Comparison of ENCODE assay signal across 25 mouse cellular contexts in the genomic region with DNA sequence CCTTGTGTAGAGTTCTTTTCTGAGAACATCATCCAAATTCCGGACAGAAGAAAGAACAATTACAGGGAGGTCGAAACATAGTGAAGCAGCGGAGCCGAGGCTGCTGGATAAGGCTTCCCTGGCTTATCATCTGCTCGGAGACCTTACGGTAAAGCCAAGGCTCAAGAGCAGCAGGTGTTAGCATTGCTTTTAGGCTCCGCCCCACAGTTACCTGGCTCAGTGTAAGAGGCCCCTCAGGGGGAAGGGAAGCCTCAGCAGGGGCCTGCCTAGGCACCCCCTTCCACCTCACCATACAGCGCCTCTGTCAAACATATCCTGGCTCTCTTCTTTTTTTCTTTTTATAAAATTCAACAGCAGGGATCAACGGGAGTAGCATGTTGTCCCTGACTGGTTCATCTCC. TPM values are rescaled to one million over a fixed set of nuclear protein-coding genes. Genes with fewer than 3 reads are reported as not detected.
A peak's percentile ranks its signal among the peaks of the same experiment; 100 is the strongest.
DNase-seq lines count a peak whose midpoint lies in the region; ATAC-seq and TF ChIP-seq lines count a peak whose summit lies in the region.
"Had no signal": no experiment of that assay in that cellular context is flagged by ENCODE, and none has a peak within 500 bp of the region (broad histone marks: within the 10 kb centered on the region; RNA-seq: fewer than 3 reads in every experiment).

No protein-coding gene starts in this region.

- H3K4me1 ChIP-seq in embryonic facial prominence, embryonic 11.5 days (ENCODE audit: control insufficient read depth, insufficient read depth, low read length): no peaks in the 10 kb centered on the region
- H3K4me1 ChIP-seq in intestine, embryonic 16.5 days (ENCODE audit: control insufficient read depth, insufficient read depth, low read length): no peaks in the 10 kb centered on the region
- H3K4me1 ChIP-seq in cerebellum, adult 2 months (ENCODE audit: control insufficient read depth, insufficient read depth, low read length): peaks cover 9% of the 10 kb centered on the region
- H3K4me1 ChIP-seq: heart, embryonic 10.5 days had no signal

- WGBS in embryonic facial prominence, embryonic 11.5 days: 10% methylated on average over 9 of the region's 9 CpGs
- 16% methylated on average over 9 of the region's 9 CpGs for WGBS in intestine, embryonic 16.5 days
- WGBS in cerebellum, adult 2 months: 25% methylated on average over 9 of the region's 9 CpGs

- TF ChIP-seq CTCF in cerebellum, adult 2 months (IDR thresholded peaks at IDR 0.05; ENCODE audit: borderline replicate concordance, insufficient read depth, low read depth, low read length): no peak

- peaks cover 10% of the 10 kb centered on the region; the same call in 1 of the 2 replicates for H3K27me3 ChIP-seq in embryonic facial prominence, embryonic 11.5 days (ENCODE audit: control insufficient read depth, insufficient read depth, low read length)
- H3K27me3 ChIP-seq in intestine, embryonic 16.5 days (replicated peaks; ENCODE audit: control insufficient read depth, insufficient read depth, low read length): peaks cover 3% of the 10 kb centered on the region; the same call in 1 of the 2 replicates
- no peaks in the 10 kb centered on the region for H3K27me3 ChIP-seq in cerebellum, adult 2 months (ENCODE audit: control insufficient read depth, insufficient read depth, low read length)

- no peak for TF ChIP-seq POLR2A in cerebellum, adult 2 months (IDR thresholded peaks at IDR 0.05; ENCODE audit: borderline replicate concordance, insufficient read depth, low read length)

- H3K27ac ChIP-seq in embryonic facial prominence, embryonic 11.5 days (replicated peaks; ENCODE audit: low read depth, low read length): no peak overlapping the region
- H3K27ac ChIP-seq in intestine, embryonic 16.5 days (ENCODE audit: low read length): no peak overlapping the region
- H3K27ac ChIP-seq in cerebellum, adult 2 months (ENCODE audit: insufficient read depth, low read length): no peak overlapping the region
- H3K27ac ChIP-seq: forebrain, embryonic 12.5 days; heart, embryonic 10.5 days; hindbrain, embryonic 12.5 days had no signal

- H3K4me2 ChIP-seq in embryonic facial prominence, embryonic 11.5 days (ENCODE audit: low read depth, low read length): no peak overlapping the region
- H3K4me2 ChIP-seq in intestine, embryonic 16.5 days (ENCODE audit: low read depth, low read length): 0 out of 2 replicates have a peak overlapping the region, but pooled peaks have one; percentile 4
- H3K4me2 ChIP-seq: forebrain, embryonic 12.5 days; hindbrain, embryonic 12.5 days had no signal

- no peak overlapping the region for H3K4me3 ChIP-seq in embryonic facial prominence, embryonic 11.5 days (ENCODE audit: low read depth, low read length)
- no peak overlapping the region for H3K4me3 ChIP-seq in intestine, embryonic 16.5 days (ENCODE audit: low read length)
- no peak overlapping the region for H3K4me3 ChIP-seq in cerebellum, adult 2 months (replicated peaks; ENCODE audit: insufficient read depth, low read depth, low read length)
- H3K4me3 ChIP-seq: forebrain, embryonic 12.5 days; heart, embryonic 10.5 days; hindbrain, embryonic 12.5 days had no signal

- H3K9ac ChIP-seq in embryonic facial prominence, embryonic 11.5 days (replicated peaks; ENCODE audit: low read length): no peak overlapping the region
- H3K9ac ChIP-seq in intestine, embryonic 16.5 days (ENCODE audit: low read depth, low read length): no peak overlapping the region
- H3K9ac ChIP-seq: forebrain, embryonic 12.5 days; hindbrain, embryonic 12.5 days had no signal

- DNase-seq in embryo, embryonic 11 days: peak; percentile 7
- no peak for DNase-seq in embryo, embryonic 9.5 days (ENCODE audit: extremely low spot score)
- DNase-seq in ES-CJ7 (ENCODE audit: low read depth, low spot score): peak; percentile 45
- DNase-seq in embryonic facial prominence, embryonic 11.5 days (ENCODE audit: low spot score): peak; percentile 3
- DNase-seq in ovary, postnatal 14 days (ENCODE audit: low spot score): no peak
- no peak for DNase-seq in cerebellum, adult 2 months
- DNase-seq in spleen, postnatal 10 days (ENCODE audit: low spot score in 2 of 2): no peak
- DNase-seq: adrenal gland, postnatal 25 days; B cell, adult 2 months; cerebellum, adult 18-20 months; cerebellum, postnatal 10 days; gastrocnemius, postnatal 10 days; heart, adult 18-20 months; heart, postnatal 10 days; heart, postnatal 4 days had no signal

- H3K36me3 ChIP-seq in embryonic facial prominence, embryonic 11.5 days (replicated peaks; ENCODE audit: control insufficient read depth, insufficient read depth, low read depth, low read length): no peaks in the 10 kb centered on the region
- no peaks in the 10 kb centered on the region for H3K36me3 ChIP-seq in intestine, embryonic 16.5 days (ENCODE audit: control insufficient read depth, insufficient read depth, low read length)
- H3K36me3 ChIP-seq: forebrain, embryonic 12.5 days; heart, embryonic 10.5 days; hindbrain, embryonic 12.5 days had no signal

- no peak for ATAC-seq in embryonic facial prominence, embryonic 11.5 days (replicated peaks; ENCODE audit: insufficient number of reproducible peaks, low FRiP score, low TSS enrichment, low read depth)
- ATAC-seq in intestine, embryonic 16.5 days: peak; percentile 58; the same call in 1 of the 2 replicates
- ATAC-seq: CD4-positive, CD25-positive, alpha-beta regulatory T cell, adult 4 months; hindbrain, embryonic 16.5 days; inflammation-experienced regulatory T-cells, adult 6 months had no signal

- H3K9me3 ChIP-seq in embryonic facial prominence, embryonic 11.5 days (replicated peaks; ENCODE audit: control insufficient read depth, low read length): no peaks in the 10 kb centered on the region
- H3K9me3 ChIP-seq in intestine, embryonic 16.5 days (ENCODE audit: control insufficient read depth, low read length): no peaks in the 10 kb centered on the region
- H3K9me3 ChIP-seq: forebrain, embryonic 12.5 days; heart, embryonic 10.5 days; hindbrain, embryonic 12.5 days had no signal

RNA-seq across cellular contexts. Expression of a gene that starts 3.0 kb away (rescaled TPM):
- polyA plus RNA-seq in embryonic facial prominence, embryonic 11.5 days (2014; fragmentation: Nextera tagmentation; extraction: Ambion mirVana): 0.14 TPM in 1 of 2 replicates, not detected in the other
- 7.5 and 7.9 TPM in 2 replicates for polyA plus RNA-seq in intestine, embryonic 16.5 days (2015; fragmentation: Nextera tagmentation; extraction: Ambion mirVana)
- polyA plus RNA-seq in cerebellum, adult 2 months (2012; rRNA removed): 0.11 and 0.21 TPM in 2 replicates
- polyA plus RNA-seq: CD4-positive, CD25-positive, alpha-beta regulatory T cell, adult 4 months; heart, embryonic 14.5 days; inflammation-experienced regulatory T-cells, adult 6 months had no signal

RNA-seq across cellular contexts. Expression of a gene that starts 59.8 kb away (rescaled TPM):
- polyA plus RNA-seq in embryonic facial prominence, embryonic 11.5 days (2014; fragmentation: Nextera tagmentation; extraction: Ambion mirVana): not detected in 2 replicates
- polyA plus RNA-seq in intestine, embryonic 16.5 days (2015; fragmentation: Nextera tagmentation; extraction: Ambion mirVana): not detected in 2 replicates
- not detected in 2 replicates for polyA plus RNA-seq in cerebellum, adult 2 months (2012; rRNA removed)
- polyA plus RNA-seq: CD4-positive, CD25-positive, alpha-beta regulatory T cell, adult 4 months; forebrain, embryonic 12.5 days; forebrain, embryonic 16.5 days; frontal cortex, adult 2 months; heart, embryonic 10.5 days; heart, embryonic 14.5 days; hindbrain, embryonic 12.5 days; hindbrain, embryonic 16.5 days; inflammation-experienced regulatory T-cells, adult 6 months had no signal

Comparison
In these comparisons a context has a peak if more than half of its experiments do, and no peak if none do; other contexts are left out.
1. DNase-seq: peak in embryo, embryonic 11 days (single experiment), ES-CJ7 (single experiment) and embryonic facial prominence, embryonic 11.5 days (single experiment); none in embryo, embryonic 9.5 days (single experiment), ovary, postnatal 14 days (single experiment), cerebellum, adult 2 months (0 of 2) and spleen, postnatal 10 days (0 of 2).